Mouse (Mus musculus): ENCODE measurements at regions not wholly inside any gene's neighbourhood (a gene's known extent, or its start where the extent isn't known, plus 50 kb on each side); places are given as distances from the start of the nearest gene placed in this dataset.
A peak's percentile ranks its signal among the peaks of the same experiment; 100 is the strongest.

GRCm38 (mm10) chr8:101815121-101815520 is 970.3 kb downstream of the Cdh11 start:
- no peak for DNase-seq

DNA sequence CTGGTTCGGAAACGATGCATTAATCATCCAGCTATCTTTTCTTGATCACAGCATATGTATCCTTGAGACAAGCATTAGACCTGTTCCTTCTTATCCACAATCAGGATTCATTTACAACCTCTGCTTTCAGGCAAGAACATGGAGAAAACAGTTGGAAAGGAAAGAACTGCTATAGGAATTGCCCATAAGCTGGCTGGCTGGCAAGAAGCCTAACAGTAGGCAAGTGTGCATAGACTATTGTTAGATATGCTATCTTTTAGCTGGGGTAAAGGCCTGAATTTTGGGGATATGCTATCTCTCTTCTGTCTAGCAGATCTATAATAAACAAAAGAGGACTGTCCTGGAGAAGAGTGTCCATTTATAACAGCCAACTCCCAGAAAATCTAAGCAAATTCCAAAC is 981.9 kb downstream of the Cdh11 start:
- DNase-seq, result peak; percentile 38

DNA sequence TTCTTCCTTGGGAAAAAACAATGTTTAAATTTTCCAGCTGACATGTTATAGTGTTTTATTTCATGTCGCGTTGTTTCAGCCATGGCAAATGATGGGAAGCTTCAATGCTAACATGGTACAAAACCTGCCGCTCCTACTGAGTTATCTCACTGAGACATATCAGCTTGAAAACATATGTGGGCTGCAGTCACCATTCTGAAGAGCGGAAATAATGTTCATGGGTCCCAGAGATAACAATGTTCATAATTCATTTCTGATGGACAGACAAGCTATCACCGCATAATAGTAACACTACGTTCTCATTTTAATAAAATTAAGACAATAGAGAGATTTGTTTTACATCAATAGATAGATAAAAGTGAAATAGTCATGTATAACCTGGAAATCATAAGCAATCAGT is 983.3 kb downstream of the Cdh11 start:
- no peak for DNase-seq

DNA sequence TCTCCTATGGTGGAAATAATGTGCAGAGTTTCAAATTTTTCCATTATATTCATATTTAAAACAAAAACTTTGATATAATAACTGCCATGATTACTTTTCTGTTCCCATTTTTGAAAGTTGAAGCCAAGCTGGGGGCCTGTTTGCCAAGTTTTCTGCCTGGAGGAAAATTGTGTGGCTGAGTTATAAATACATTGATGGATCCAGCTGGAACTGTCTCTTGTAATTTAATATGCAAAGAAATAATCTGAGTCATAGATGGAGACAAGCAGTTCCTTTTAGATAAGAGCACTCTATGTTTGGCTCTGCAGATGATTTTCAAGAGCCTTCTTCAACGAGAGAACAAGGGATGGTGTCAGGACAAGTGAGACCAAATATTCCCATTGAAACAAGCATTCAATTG is 994.7 kb downstream of the Cdh11 start:
- DNase-seq, result peak; percentile 8

- DNase-seq, result no peak
Measured at GRCm38 (mm10) chr8:101786876-101787275, 998.6 kb downstream of the Cdh11 start.

DNA sequence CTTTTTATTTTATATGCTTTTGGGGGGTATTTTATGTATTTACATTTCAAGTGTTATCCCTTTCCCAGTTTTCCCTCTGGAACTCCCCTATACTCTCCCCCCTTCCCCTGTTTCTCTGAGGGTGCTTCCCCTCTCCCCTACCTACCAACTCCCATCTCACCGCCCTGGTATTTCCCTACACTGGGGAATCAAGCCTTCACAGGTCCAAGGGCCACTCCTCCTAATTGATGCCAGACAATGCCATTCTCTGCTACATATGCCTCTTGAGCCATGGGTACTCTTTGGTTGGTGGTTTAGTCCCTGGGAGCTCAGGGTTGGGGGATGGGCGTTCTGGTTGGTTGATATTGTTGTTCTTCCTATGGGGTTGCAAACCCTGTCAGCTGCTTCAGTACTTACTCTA is 1002.9 kb downstream of the Cdh11 start:
- no peak for DNase-seq

DNA sequence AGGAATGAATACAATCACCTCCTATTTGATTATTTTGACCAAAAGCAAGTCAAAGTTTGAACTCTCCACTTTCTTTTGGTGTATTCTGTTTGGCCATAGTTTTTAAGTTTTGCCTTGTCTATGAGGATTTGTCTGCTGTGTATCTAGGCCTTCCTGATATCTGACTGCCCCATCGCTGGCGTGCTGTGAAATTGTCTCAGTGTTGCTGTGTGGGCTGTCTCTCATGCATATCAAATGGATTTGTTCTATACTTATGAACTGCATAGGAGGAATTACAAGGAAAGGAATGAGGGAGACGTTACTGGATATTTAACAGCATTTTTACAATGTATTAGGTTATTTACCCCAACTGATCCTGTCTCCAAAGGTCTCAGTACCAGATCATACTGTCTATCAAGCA is 1003.5 kb downstream of the Cdh11 start:
- no peak for DNase-seq

GRCm38 (mm10) chr8:101779966-101780365 is 1005.5 kb downstream of the Cdh11 start:
- no peak for DNase-seq

- no peak for DNase-seq
Measured at GRCm38 (mm10) chr8:101767588-101767987, 1017.9 kb downstream of the Cdh11 start.

All from right cerebral cortex, postnatal 14 days (tissue).